Mouse (Mus musculus) midbrain, embryonic 11.5 days (tissue): ENCODE measurements around the gene Tnfaip3. TPM values are rescaled to one million over a fixed set of nuclear protein-coding genes. Genes with fewer than 3 reads are reported as not detected.

Source experiments
- ATAC-seq: fragments of 200-750 bp; cut with Nextera tagmentation; 2 replicates; pipeline ENCODE4 v1.8.0; 2017; ENCODE audit warnings: moderate TSS enrichment, moderate library complexity; ENCODE audit not compliant: low FRiP score
- DNase-seq: peaks from one replicate; pipeline ENCODE4 v3.0.0; 2015; ENCODE audit warnings: low spot score; ENCODE audit errors: missing footprints
- H3K27ac ChIP-seq: fragments of 300-500 bp; sonication (generic); 2 replicates; pipeline ENCODE4 v1.5.1; 2014; ENCODE audit warnings: low read depth, low read length
- H3K27me3 ChIP-seq: fragments of 300-500 bp; sonication (generic); 2 replicates; pipeline ENCODE4 v1.6.1; 2014; ENCODE audit warnings: mild to moderate bottlenecking, low read length, moderate library complexity, mixed read lengths; ENCODE audit not compliant: control insufficient read depth, insufficient read depth
- H3K36me3 ChIP-seq: fragments of 300-500 bp; sonication (generic); 2 replicates; pipeline ENCODE4 v1.6.1; 2014; ENCODE audit warnings: mild to moderate bottlenecking, low read length, moderate library complexity, mixed read lengths; ENCODE audit not compliant: control insufficient read depth, insufficient read depth
- H3K4me1 ChIP-seq: fragments of 300-500 bp; sonication (generic); 2 replicates; pipeline ENCODE4 v1.6.1; 2014; ENCODE audit warnings: low read length; ENCODE audit not compliant: control insufficient read depth, insufficient read depth
- H3K4me2 ChIP-seq: fragments of 300-500 bp; sonication (generic); 2 replicates; pipeline ENCODE4 v1.6.1; 2014; ENCODE audit warnings: mild to moderate bottlenecking, moderate library complexity
- H3K4me3 ChIP-seq: fragments of 300-500 bp; sonication (generic); 2 replicates; pipeline ENCODE4 v1.5.1; 2014; ENCODE audit warnings: low read depth, low read length
- H3K9ac ChIP-seq: fragments of 300-500 bp; sonication (generic); 2 replicates; pipeline ENCODE4 v1.6.1; 2014; ENCODE audit warnings: low read length
- H3K9me3 ChIP-seq: fragments of 300-500 bp; sonication (generic); 2 replicates; pipeline ENCODE4 v1.6.1; 2016; ENCODE audit warnings: low read length; ENCODE audit not compliant: control insufficient read depth
- WGBS: fragments of 180-500 bp; shearing (Covaris S2); extraction: QIAGEN DNeasy Blood & Tissue Kit; methylation state at CpG from one replicate; pipeline ENCODE4 v1.1.7; 2014; 5-methylcytosine and 5-hydroxymethylcytosine counted together
- polyA plus RNA-seq: library from polyadenylated mRNA; unstranded; fragments of >200 nt; fragmentation: Nextera tagmentation; extraction: Ambion mirVana; gene quantifications from 2 replicates; pipeline ENCODE4 v1.2.1, GENCODE M21; 2014

The Tnfaip3 gene
- polyA plus RNA-seq, 1 experiment from 2014 or later, result 1.2 TPM

GRCm38 (mm10) chr10:19023622-19024326 is 8.3 kb upstream of the Tnfaip3 start:
- H3K9me3 ChIP-seq, result no peaks in the 10 kb centered on the region
- no peak overlapping the region for H3K4me3 ChIP-seq
- no peak overlapping the region for H3K4me2 ChIP-seq
- no peaks in the 10 kb centered on the region for H3K4me1 ChIP-seq
- no peaks in the 10 kb centered on the region for H3K36me3 ChIP-seq
- no peaks in the 10 kb centered on the region for H3K27me3 ChIP-seq
- 91% methylated on average over 5 of the region's 5 CpGs for WGBS
- H3K9ac ChIP-seq, result no peak overlapping the region
- no peak overlapping the region for H3K27ac ChIP-seq
- no peak for ATAC-seq
- DNase-seq, result no peak

GRCm38 (mm10) chr10:19022272-19022671 is 6.8 kb upstream of the Tnfaip3 start:
- ATAC-seq (no peak), DNase-seq (no peak)
- H3K9ac ChIP-seq, result no peak overlapping the region
- WGBS, result 89% methylated on average over 1 of the region's 1 CpGs
- H3K4me3 ChIP-seq, result no peak overlapping the region
- no peaks in the 10 kb centered on the region for H3K36me3 ChIP-seq
- H3K9me3 ChIP-seq, result no peaks in the 10 kb centered on the region
- no peaks in the 10 kb centered on the region for H3K27me3 ChIP-seq
- H3K27ac ChIP-seq, result no peak overlapping the region
- no peak overlapping the region for H3K4me2 ChIP-seq
- no peaks in the 10 kb centered on the region for H3K4me1 ChIP-seq

- 73% methylated on average over 4 of the region's 4 CpGs for WGBS
- H3K9ac ChIP-seq, result no peak overlapping the region
- ATAC-seq, result no peak
These were observed 1.5 kb upstream of the Tnfaip3 start for GRCm38 (mm10) chr10:19016823-19017471.

GRCm38 (mm10) chr10:19014381-19015256 is 838 bp downstream of the Tnfaip3 start:
- Histone ChIP-seq H3K4me1 (peaks cover 13% of the 10 kb centered on the region; the same call in 1 of the 2 replicates), H3K27me3 (no peaks in the 10 kb centered on the region; the same call in 1 of the 2 replicates), H3K27ac (no peak overlapping the region), H3K4me3 (peak overlapping the region; percentile 73), H3K9ac (peak overlapping the region; percentile 76), H3K9me3 (no peaks in the 10 kb centered on the region), H3K4me2 (peak overlapping the region; percentile 84), H3K36me3 (no peaks in the 10 kb centered on the region)
- peak; percentile 98 for DNase-seq
- WGBS, result 1% methylated on average over 43 of the region's 43 CpGs
- ATAC-seq, result peak; percentile 5

More at GRCm38 (mm10) chr10:19016823-19017471, 1.5 kb upstream of the Tnfaip3 start:
- Histone ChIP-seq H3K4me3 (no peak overlapping the region), H3K4me2 (no peak overlapping the region), H3K27ac (no peak overlapping the region), H3K36me3 (no peaks in the 10 kb centered on the region), H3K9me3 (no peaks in the 10 kb centered on the region), H3K4me1 (peaks cover 13% of the 10 kb centered on the region; the same call in 1 of the 2 replicates), H3K27me3 (no peaks in the 10 kb centered on the region; the same call in 1 of the 2 replicates)
- DNase-seq, result no peak

GRCm38 (mm10) chr10:19013351-19013750 is 2.1 kb downstream of the Tnfaip3 start:
- ATAC-seq (no peak), DNase-seq (no peak)
- Histone ChIP-seq H3K27me3 (no peaks in the 10 kb centered on the region; the same call in 1 of the 2 replicates), H3K4me1 (peaks cover 13% of the 10 kb centered on the region; the same call in 1 of the 2 replicates), H3K9ac (no peak overlapping the region), H3K4me3 (no peak overlapping the region), H3K4me2 (no peak overlapping the region), H3K36me3 (no peaks in the 10 kb centered on the region), H3K9me3 (no peaks in the 10 kb centered on the region), H3K27ac (no peak overlapping the region)
- 94% methylated on average over 3 of the region's 3 CpGs for whole genome bisulfite sequencing

GRCm38 (mm10) chr10:19012616-19013015 is 2.8 kb downstream of the Tnfaip3 start:
- H3K36me3 ChIP-seq, result no peaks in the 10 kb centered on the region
- H3K9ac ChIP-seq, result no peak overlapping the region
- no peak overlapping the region for H3K4me2 ChIP-seq
- H3K9me3 ChIP-seq, result no peaks in the 10 kb centered on the region
- no peaks in the 10 kb centered on the region; the same call in 1 of the 2 replicates for H3K27me3 ChIP-seq
- no peak overlapping the region for H3K4me3 ChIP-seq
- peaks cover 13% of the 10 kb centered on the region; the same call in 1 of the 2 replicates for H3K4me1 ChIP-seq
- H3K27ac ChIP-seq, result no peak overlapping the region
- 91% methylated on average over 3 of the region's 3 CpGs for WGBS
- no peak for DNase-seq
- no peak for ATAC-seq

GRCm38 (mm10) chr10:19011832-19012440 is 3.5 kb downstream of the Tnfaip3 start:
- Histone ChIP-seq H3K4me3 (no peak overlapping the region), H3K27ac (no peak overlapping the region), H3K9ac (no peak overlapping the region), H3K4me2 (no peak overlapping the region), H3K36me3 (no peaks in the 10 kb centered on the region), H3K27me3 (no peaks in the 10 kb centered on the region; the same call in 1 of the 2 replicates), H3K9me3 (no peaks in the 10 kb centered on the region), H3K4me1 (peaks cover 13% of the 10 kb centered on the region; the same call in 1 of the 2 replicates)
- WGBS, result 89% methylated on average over 7 of the region's 7 CpGs
- ATAC-seq (no peak), DNase-seq (no peak)

- Histone ChIP-seq H3K4me2 (no peak overlapping the region), H3K4me1 (peaks cover 6% of the 10 kb centered on the region; the same call in 1 of the 2 replicates), H3K9me3 (no peaks in the 10 kb centered on the region), H3K9ac (no peak overlapping the region), H3K27ac (no peak overlapping the region), H3K36me3 (no peaks in the 10 kb centered on the region), H3K4me3 (no peak overlapping the region), H3K27me3 (no peaks in the 10 kb centered on the region)
- DNase-seq, result no peak
- WGBS, result 91% methylated on average over 8 of the region's 8 CpGs
- ATAC-seq, result no peak
These were observed 5.0 kb downstream of the Tnfaip3 start for GRCm38 (mm10) chr10:19010414-19010813.
